Comparison of ENCODE assay signal across 19 mouse cellular contexts in the genomic region with DNA sequence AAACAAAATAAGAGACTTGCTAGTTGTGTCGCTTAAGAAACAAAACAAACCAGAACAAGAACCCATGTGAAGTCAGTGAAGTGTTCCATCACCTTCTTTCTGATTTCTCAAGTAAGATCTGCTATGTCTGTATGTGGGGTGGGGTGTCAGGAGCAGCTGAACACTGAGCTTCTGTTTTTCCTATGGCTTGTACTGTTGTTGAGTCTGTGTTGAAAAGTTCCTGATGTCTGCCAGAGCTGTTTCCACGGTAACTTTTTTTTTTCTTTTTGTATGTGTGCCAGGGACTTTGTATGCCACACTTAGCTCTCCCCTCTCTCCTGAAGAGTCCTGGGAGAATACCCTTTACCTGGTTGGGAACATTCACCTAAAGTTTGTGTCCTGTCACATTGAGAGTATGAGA. TPM values are rescaled to one million over a fixed set of nuclear protein-coding genes. Genes with fewer than 3 reads are reported as not detected.
DNase-seq lines count a peak whose midpoint lies in the region; ATAC-seq lines count a peak whose summit lies in the region.
"Had no signal": no experiment of that assay in that cellular context is flagged by ENCODE, and none has a peak within 500 bp of the region (broad histone marks: within the 10 kb centered on the region; RNA-seq: fewer than 3 reads in every experiment).

No protein-coding gene starts in this region.

- no peak overlapping the region for H3K27ac ChIP-seq in hindbrain, embryonic 14.5 days
- no peak overlapping the region for H3K27ac ChIP-seq in hindbrain, embryonic 13.5 days
- H3K27ac ChIP-seq in neural tube, embryonic 14.5 days (ENCODE audit: low read depth, low read length): no peak overlapping the region

- H3K4me2 ChIP-seq in hindbrain, embryonic 14.5 days (replicated peaks): no peak overlapping the region
- no peak overlapping the region for H3K4me2 ChIP-seq in hindbrain, embryonic 13.5 days
- no peak overlapping the region for H3K4me2 ChIP-seq in neural tube, embryonic 14.5 days (ENCODE audit: low read depth, low read length)
- H3K4me2 ChIP-seq: liver, embryonic 11.5 days had no signal

- 61% methylated on average over 2 of the region's 2 CpGs for WGBS in hindbrain, embryonic 14.5 days
- 77% methylated on average over 2 of the region's 2 CpGs for WGBS in hindbrain, embryonic 13.5 days
- 77% methylated on average over 2 of the region's 2 CpGs for WGBS in neural tube, embryonic 14.5 days

- peak; percentile 64; the same call in 1 of the 2 replicates for ATAC-seq in hindbrain, embryonic 14.5 days (ENCODE audit: low FRiP score)
- no peak for ATAC-seq in hindbrain, embryonic 13.5 days (ENCODE audit: low FRiP score)
- peak; percentile 70 for ATAC-seq in neural tube, embryonic 14.5 days (ENCODE audit: low read depth)
- ATAC-seq: CD4-positive, CD25-positive, alpha-beta regulatory T cell, adult 4 months had no signal

- H3K4me3 ChIP-seq in hindbrain, embryonic 14.5 days (replicated peaks; ENCODE audit: low read length): no peak overlapping the region
- H3K4me3 ChIP-seq in hindbrain, embryonic 13.5 days: no peak overlapping the region
- no peak overlapping the region for H3K4me3 ChIP-seq in neural tube, embryonic 14.5 days (ENCODE audit: low read depth, low read length)

- 0 out of 2 replicates have a peak, but pooled peaks cover 3% of the 10 kb centered on the region for H3K9me3 ChIP-seq in hindbrain, embryonic 14.5 days (ENCODE audit: control insufficient read depth, low read length)
- H3K9me3 ChIP-seq in hindbrain, embryonic 13.5 days: 0 out of 2 replicates have a peak, but pooled peaks cover 3% of the 10 kb centered on the region
- H3K9me3 ChIP-seq in neural tube, embryonic 14.5 days (ENCODE audit: control insufficient read depth, low read length): no peaks in the 10 kb centered on the region

- intact Hi-C loops in heart, postnatal 25 days (cut with DNase I): no loop called here

- peak; percentile 68 for DNase-seq in heart, adult 11 months
- no peak for DNase-seq in heart, postnatal 25 days (ENCODE audit: low spot score)
- no peak for DNase-seq in hindbrain, embryonic 14.5 days (ENCODE audit: low spot score)
- DNase-seq in neural tube, embryonic 10.5 days (ENCODE audit: extremely low spot score, low spot score): no peak
- no peak for DNase-seq in B cell, adult 2 months
- DNase-seq: cerebellum, postnatal 10 days; kidney, adult 2 months; kidney, postnatal 14 days; left cerebral cortex, postnatal 4 days; lung, adult 2 months; thymus, postnatal 25 days had no signal

- no peaks in the 10 kb centered on the region for H3K27me3 ChIP-seq in hindbrain, embryonic 14.5 days (ENCODE audit: control insufficient read depth, insufficient read depth, low read length)
- H3K27me3 ChIP-seq in hindbrain, embryonic 13.5 days: no peaks in the 10 kb centered on the region
- no peaks in the 10 kb centered on the region for H3K27me3 ChIP-seq in neural tube, embryonic 14.5 days (ENCODE audit: control insufficient read depth, insufficient read depth, low read length)

- no peaks in the 10 kb centered on the region for H3K4me1 ChIP-seq in hindbrain, embryonic 14.5 days (replicated peaks; ENCODE audit: control insufficient read depth, insufficient read depth, low read length)
- H3K4me1 ChIP-seq in hindbrain, embryonic 13.5 days (replicated peaks): no peaks in the 10 kb centered on the region
- H3K4me1 ChIP-seq in neural tube, embryonic 14.5 days (ENCODE audit: control insufficient read depth, insufficient read depth, low read length): no peaks in the 10 kb centered on the region

- H3K9ac ChIP-seq in hindbrain, embryonic 14.5 days: no peak overlapping the region
- no peak overlapping the region for H3K9ac ChIP-seq in hindbrain, embryonic 13.5 days
- no peak overlapping the region for H3K9ac ChIP-seq in neural tube, embryonic 14.5 days (replicated peaks; ENCODE audit: low read depth, low read length)

- H3K36me3 ChIP-seq in hindbrain, embryonic 14.5 days (replicated peaks; ENCODE audit: control insufficient read depth, insufficient read depth): no peaks in the 10 kb centered on the region
- no peaks in the 10 kb centered on the region for H3K36me3 ChIP-seq in hindbrain, embryonic 13.5 days
- no peaks in the 10 kb centered on the region for H3K36me3 ChIP-seq in neural tube, embryonic 14.5 days (ENCODE audit: control insufficient read depth, insufficient read depth, low read length)
- H3K36me3 ChIP-seq: G1E had no signal

RNA-seq across cellular contexts. Expression of gene Arsj, which starts 34.0 kb away (rescaled TPM):
- under 1 TPM; 0.56 to 0.60 TPM for total RNA-seq in heart, postnatal 25 days (2021)
- polyA plus RNA-seq in hindbrain, embryonic 14.5 days (2014; fragmentation: Nextera tagmentation; extraction: Ambion mirVana): 0.20 and 0.43 TPM in 2 replicates
- 0.22 and 0.45 TPM in 2 replicates for polyA plus RNA-seq in hindbrain, embryonic 13.5 days (2015; fragmentation: Nextera tagmentation; extraction: Ambion mirVana)
- 0.37 and 0.44 TPM in 2 replicates for polyA plus RNA-seq in neural tube, embryonic 14.5 days (2014; fragmentation: Nextera tagmentation; extraction: Ambion mirVana)
- total RNA-seq: megakaryocyte progenitor cell, adult 5-6 weeks; monocyte, adult 5-6 weeks; neutrophil, adult 5-6 weeks had no signal
- polyA plus RNA-seq: CD4-positive, CD25-positive, alpha-beta regulatory T cell, adult 4 months; G1E had no signal
